In genomic region chr7:44497361-44498055, GRCm38 (mm10) we compare ENCODE assay signal across 10 mouse cellular contexts. TPM values are rescaled to one million over a fixed set of nuclear protein-coding genes. Genes with fewer than 3 reads are reported as not detected.
A peak's percentile ranks its signal among the peaks of the same experiment; 100 is the strongest.
DNase-seq lines count a peak whose midpoint lies in the region; ATAC-seq lines count a peak whose summit lies in the region.
"Had no signal": no experiment of that assay in that cellular context is flagged by ENCODE, and none has a peak within 500 bp of the region (broad histone marks: within the 10 kb centered on the region; RNA-seq: fewer than 3 reads in every experiment).

No protein-coding gene starts in this region.

- H3K4me2 ChIP-seq in liver, embryonic 11.5 days: peak overlapping the region; percentile 88

- peak overlapping the region; percentile 59 for H3K4me3 ChIP-seq in liver, embryonic 11.5 days (ENCODE audit: low read depth, low read length)

- no peak for ATAC-seq in liver, embryonic 11.5 days (replicated peaks; ENCODE audit: low FRiP score)
- no peak for ATAC-seq in monocyte, adult 5-6 weeks (replicated peaks; ENCODE audit: insufficient number of reproducible peaks, low FRiP score, low TSS enrichment, poor library complexity, severe bottlenecking)

- peak overlapping the region; percentile 80; the same call in 1 of the 2 replicates for H3K27ac ChIP-seq in liver, embryonic 11.5 days (ENCODE audit: low read depth, low read length)

- peak overlapping the region; percentile 74 for H3K9ac ChIP-seq in liver, embryonic 11.5 days (ENCODE audit: low read depth, low read length)

- peak; percentile 36 to 38 for DNase-seq in cerebellum, postnatal 10 days
- DNase-seq in cerebellum, adult 8-10 months: no peak
- DNase-seq in right cerebral cortex, postnatal 4 days: peak; percentile 23
- DNase-seq in right cerebral cortex, adult 2 months (ENCODE audit: low spot score in 2 of 2): no peak
- DNase-seq in liver, embryonic 11.5 days (ENCODE audit: low spot score): no peak
- peak; percentile 19 for DNase-seq in testis, postnatal 14 days (ENCODE audit: low spot score)
- DNase-seq in layer of hippocampus, adult 9-10 months (ENCODE audit: low spot score): no peak
- DNase-seq: cerebellum, adult 18-20 months; lung, postnatal 14 days had no signal

- H3K4me1 ChIP-seq in liver, embryonic 11.5 days (replicated peaks; ENCODE audit: control insufficient read depth, insufficient read depth, low read length): peaks cover 14% of the 10 kb centered on the region; the same call in 1 of the 2 replicates

- 72% methylated on average over 10 of the region's 10 CpGs for WGBS in liver, embryonic 11.5 days

- H3K36me3 ChIP-seq in liver, embryonic 11.5 days (ENCODE audit: control insufficient read depth, insufficient read depth, low read length): peaks cover 3% of the 10 kb centered on the region; the same call in 1 of the 2 replicates

- no peaks in the 10 kb centered on the region for H3K9me3 ChIP-seq in liver, embryonic 11.5 days (ENCODE audit: control insufficient read depth, low read length)

- H3K27me3 ChIP-seq in liver, embryonic 11.5 days (replicated peaks; ENCODE audit: control insufficient read depth, insufficient read depth, low read length): peaks cover 6% of the 10 kb centered on the region; the same call in 1 of the 2 replicates

RNA-seq across cellular contexts. Expression of gene Fam71e1, which starts 1.1 kb away (rescaled TPM):
- polyA plus RNA-seq in liver, embryonic 11.5 days (2014; fragmentation: Nextera tagmentation; extraction: Ambion mirVana): 4.7 and 5.9 TPM in 2 replicates
- total RNA-seq in monocyte, adult 5-6 weeks (2017): 2.0 TPM in 1 of 3 replicates, not detected in the others

RNA-seq across cellular contexts. Expression of gene Emc10, which starts 1.2 kb away (rescaled TPM):
- polyA plus RNA-seq in liver, embryonic 11.5 days (2014; fragmentation: Nextera tagmentation; extraction: Ambion mirVana): 72.8 and 75.2 TPM in 2 replicates
- 21.7 to 29.0 TPM (median 23.3 TPM) in 3 replicates for total RNA-seq in monocyte, adult 5-6 weeks (2017)

RNA-seq across cellular contexts. Expression of gene Mybpc2, which starts 26.9 kb away (rescaled TPM):
- not detected in 2 replicates for polyA plus RNA-seq in liver, embryonic 11.5 days (2014; fragmentation: Nextera tagmentation; extraction: Ambion mirVana)
- total RNA-seq in monocyte, adult 5-6 weeks (2017): 10.7 TPM in 1 of 3 replicates, not detected in the others

RNA-seq across cellular contexts. Expression of gene Josd2, which starts 29.7 kb away (rescaled TPM):
- polyA plus RNA-seq in liver, embryonic 11.5 days (2014; fragmentation: Nextera tagmentation; extraction: Ambion mirVana): 145 and 146 TPM in 2 replicates
- 12.9 to 40.9 TPM (median 17.1 TPM) in 3 replicates for total RNA-seq in monocyte, adult 5-6 weeks (2017)

RNA-seq across cellular contexts. Expression of gene Aspdh, which starts 32.3 kb away (rescaled TPM):
- polyA plus RNA-seq in liver, embryonic 11.5 days (2014; fragmentation: Nextera tagmentation; extraction: Ambion mirVana): 5.6 and 6.4 TPM in 2 replicates
- total RNA-seq in monocyte, adult 5-6 weeks (2017): not detected in 3 replicates

Comparison
In these comparisons a context has a peak if more than half of its experiments do, and no peak if none do; other contexts are left out.
1. DNase-seq: peak in cerebellum, postnatal 10 days (2 of 2), right cerebral cortex, postnatal 4 days (single experiment) and testis, postnatal 14 days (single experiment); none in cerebellum, adult 8-10 months (single experiment), right cerebral cortex, adult 2 months (0 of 2), liver, embryonic 11.5 days (single experiment) and layer of hippocampus, adult 9-10 months (single experiment).